Mouse (Mus musculus) adipocyte (in vitro differentiated cells): ENCODE measurements around the gene Trafd1.
"Not testable (repeated sequence)": the region's sequence is repeated elsewhere in the genome, so short reads cannot be mapped to it uniquely, and the experiment has no call there.

Experiments used
- DNase-seq: peaks from one replicate; pipeline ENCODE4 v3.0.0-alpha.2; 2016; ENCODE audit warnings: low spot score

Gene Trafd1

DNA sequence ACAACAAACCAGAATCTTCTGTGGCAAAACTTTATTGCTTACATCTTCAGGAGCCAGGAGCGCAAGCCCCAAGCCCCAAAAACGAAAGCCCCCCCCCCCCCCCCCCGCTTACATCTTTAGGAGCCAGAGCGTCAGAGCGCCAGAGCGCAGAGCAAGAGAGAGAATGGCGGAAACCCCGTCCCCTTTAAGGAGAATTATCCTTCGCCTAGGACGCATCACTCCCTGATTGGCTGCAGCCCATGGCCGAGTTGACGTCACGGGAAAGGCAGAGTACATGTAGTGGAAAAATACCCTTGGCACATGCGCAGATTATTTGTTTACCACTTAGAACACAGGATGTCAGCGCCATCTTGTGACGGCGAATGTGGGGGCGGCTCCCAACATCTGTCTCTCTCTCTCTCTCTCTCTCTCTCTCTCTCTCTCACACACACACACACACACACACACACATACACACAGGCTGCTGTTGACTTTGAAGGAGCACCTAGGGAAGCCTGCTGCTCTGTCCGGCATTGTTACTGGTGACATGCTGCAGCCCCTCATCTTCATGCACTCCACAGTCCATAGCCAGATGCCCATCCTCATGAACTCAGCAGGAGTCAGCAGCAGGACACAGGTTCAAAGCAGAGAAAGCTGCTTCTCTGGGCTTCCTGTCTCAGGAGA, 55.1 kb downstream of the Trafd1 start:
- DNase-seq, result not testable (repeated sequence)

DNA sequence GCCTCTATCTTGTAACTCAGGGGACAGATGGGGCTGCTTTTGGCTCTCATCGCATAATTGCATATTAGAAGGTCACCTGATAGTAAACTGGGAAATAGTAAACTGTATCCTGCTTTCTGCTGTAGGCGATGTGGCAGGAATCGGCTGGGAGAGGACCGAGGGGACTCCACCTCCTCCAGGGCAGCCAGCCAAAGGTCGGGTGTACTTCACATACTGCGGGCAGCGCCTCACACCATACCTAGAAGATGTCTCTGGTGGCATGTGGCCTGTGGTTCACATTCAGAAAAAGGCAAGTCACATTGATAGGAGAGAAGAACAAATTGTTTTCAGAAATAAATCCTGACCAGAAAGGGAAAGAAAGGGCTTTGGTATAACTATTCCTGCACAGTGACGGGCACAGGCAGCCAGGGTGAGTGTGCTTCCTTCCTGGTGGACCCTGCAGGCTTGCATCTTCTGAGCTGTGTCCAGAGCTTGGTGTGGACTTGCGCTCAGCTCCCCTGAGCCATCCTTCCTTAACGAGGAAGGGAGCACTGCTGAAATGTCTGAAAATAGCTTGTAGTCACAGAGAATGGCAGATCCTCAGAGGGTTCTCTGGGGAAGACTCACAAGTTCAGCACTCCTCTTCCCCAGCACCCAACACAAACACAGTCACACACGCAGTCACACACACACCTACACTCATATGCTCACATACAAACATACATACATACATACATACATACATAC, 55.9 kb downstream of the Trafd1 start:
- DNase-seq, result no peak

DNA sequence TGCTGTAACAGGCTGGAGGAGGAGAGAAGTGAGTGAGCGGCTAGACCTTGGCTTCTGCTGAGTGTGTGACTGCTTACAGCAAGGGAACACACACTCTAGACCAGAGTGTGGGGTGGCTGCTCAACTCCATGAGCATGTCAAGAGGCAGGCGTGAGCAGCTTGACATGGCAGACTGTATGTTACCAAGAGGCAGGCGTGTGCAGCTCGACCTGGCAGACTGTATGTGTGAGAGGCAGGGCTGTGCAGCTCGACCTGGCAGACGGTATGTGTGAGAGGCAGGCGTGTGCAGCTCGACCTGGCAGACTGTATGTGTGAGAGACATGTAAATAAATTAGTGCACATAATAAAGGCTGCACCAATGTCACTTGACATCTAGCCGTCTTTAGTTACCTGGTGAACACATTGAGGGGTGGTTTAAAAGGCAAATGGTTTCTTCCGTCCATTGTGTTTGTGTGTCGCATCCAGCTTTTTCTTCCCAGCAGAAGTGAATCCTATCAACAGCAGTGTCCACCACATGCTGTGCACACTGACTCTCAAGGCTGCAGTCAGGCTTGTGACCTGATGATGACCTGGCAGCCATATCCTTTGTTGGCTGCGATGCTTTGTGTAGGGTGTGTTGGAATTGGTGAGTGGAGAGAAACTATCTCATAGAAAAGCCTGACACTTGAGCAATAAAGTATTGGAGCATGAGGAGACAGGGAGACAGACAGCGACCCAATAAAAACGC, 59.2 kb downstream of the Trafd1 start:
- no peak for DNase-seq
